Mouse (Mus musculus) erythroblast, adult 5-6 weeks (primary cell): ENCODE measurements around the gene 1500011B03Rik. TPM values are rescaled to one million over a fixed set of nuclear protein-coding genes. Genes with fewer than 3 reads are reported as not detected.

Experiments used
- ATAC-seq: replicated peaks from 2 replicates; pipeline ENCODE4 v1.8.0; 2016; ENCODE audit warnings: moderate number of reproducible peaks, mild to moderate bottlenecking, moderate TSS enrichment, inconsistent platforms; ENCODE audit not compliant: poor library complexity, low FRiP score, severe bottlenecking
- total RNA-seq, 2 experiments: library from RNA; stranded (forward) in 1 of 2; stranded (reverse) in 1 of 2; fragments of 150-400 nt in 1 of 2; fragments of 200-764, 138-1000 nt in 1 of 2; gene quantifications; 2 replicates each; pipeline versions ENCODE4 v1.2.3 to v1.2.4; 2015 to 2017; ENCODE audit warnings: low replicate concordance in 2 of 2

1500011B03Rik gene
- total RNA-seq, 2 experiments from 2014 or later: 2.4 to 24.8 TPM

- peak; percentile 77 for ATAC-seq
Measured at GRCm38 (mm10) chr5:114813525-114814181, 9.6 kb downstream of the 1500011B03Rik start.

- no peak for ATAC-seq
Measured at GRCm38 (mm10) chr5:114809826-114810225, 13.4 kb downstream of the 1500011B03Rik start.

- no peak for ATAC-seq
Measured at GRCm38 (mm10) chr5:114809181-114809756, 14.0 kb downstream of the 1500011B03Rik start.

- no peak for ATAC-seq
Measured at GRCm38 (mm10) chr5:114808385-114808784, 14.9 kb downstream of the 1500011B03Rik start.

GRCm38 (mm10) chr5:114807893-114808292 is 15.4 kb downstream of the 1500011B03Rik start:
- ATAC-seq: no peak

- ATAC-seq: peak; percentile 58
Measured at GRCm38 (mm10) chr5:114807468-114807867, 15.8 kb downstream of the 1500011B03Rik start.

- ATAC-seq: peak; percentile 68
Measured at GRCm38 (mm10) chr5:114807063-114807462, 16.2 kb downstream of the 1500011B03Rik start.

- no peak for ATAC-seq
Measured at GRCm38 (mm10) chr5:114806636-114807035, 16.6 kb downstream of the 1500011B03Rik start.

GRCm38 (mm10) chr5:114805436-114806350 is 17.6 kb downstream of the 1500011B03Rik start:
- no peak for ATAC-seq

- no peak for ATAC-seq
Measured at GRCm38 (mm10) chr5:114804958-114805357, 18.3 kb downstream of the 1500011B03Rik start.

GRCm38 (mm10) chr5:114804335-114804734 is 18.9 kb downstream of the 1500011B03Rik start:
- ATAC-seq: no peak

GRCm38 (mm10) chr5:114803231-114803630 is 20.0 kb downstream of the 1500011B03Rik start:
- ATAC-seq: no peak

GRCm38 (mm10) chr5:114801841-114802240 is 21.4 kb downstream of the 1500011B03Rik start:
- ATAC-seq: no peak

- no peak for ATAC-seq
Measured at GRCm38 (mm10) chr5:114801049-114801448, 22.2 kb downstream of the 1500011B03Rik start.

GRCm38 (mm10) chr5:114799848-114800247 is 23.4 kb downstream of the 1500011B03Rik start:
- no peak; the same call in 1 of the 2 replicates for ATAC-seq

GRCm38 (mm10) chr5:114797253-114797652 is 26.0 kb downstream of the 1500011B03Rik start:
- no peak for ATAC-seq

- no peak for ATAC-seq
Measured at GRCm38 (mm10) chr5:114796299-114797012, 26.8 kb downstream of the 1500011B03Rik start.

- no peak for ATAC-seq
Measured at GRCm38 (mm10) chr5:114795653-114796052, 27.6 kb downstream of the 1500011B03Rik start.

- ATAC-seq: no peak
Measured at GRCm38 (mm10) chr5:114795231-114795630, 28.0 kb downstream of the 1500011B03Rik start.

- no peak for ATAC-seq
Measured at GRCm38 (mm10) chr5:114794609-114795008, 28.7 kb downstream of the 1500011B03Rik start.
